Mouse (Mus musculus) testis, postnatal 10 days (tissue): ENCODE measurements around the gene Pdap1.
"Not testable (repeated sequence)": the region's sequence is repeated elsewhere in the genome, so short reads cannot be mapped to it uniquely, and the experiment has no call there.

Experiments
- DNase-seq: peaks from one replicate; pipeline ENCODE4 v3.0.0; 2021; ENCODE audit warnings: low spot score

The Pdap1 gene

DNA sequence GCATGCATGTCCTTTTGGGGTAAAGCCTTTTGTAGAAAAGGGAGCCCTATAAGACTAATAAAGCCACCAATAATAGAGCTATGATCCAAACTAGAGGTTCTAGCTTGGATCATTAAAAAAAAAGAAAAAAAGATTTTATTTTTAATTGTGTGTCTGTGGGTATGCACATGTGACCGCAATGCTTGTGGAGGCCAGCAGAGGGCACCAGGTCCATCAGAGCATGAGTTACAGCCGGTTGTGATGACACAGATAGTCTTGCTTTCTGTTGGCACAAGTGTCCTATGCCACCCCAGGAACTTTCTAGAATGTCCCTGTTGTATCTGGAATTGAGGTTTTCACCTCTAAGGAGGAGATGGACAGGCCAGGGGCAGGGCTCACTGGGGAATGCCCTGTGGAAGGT is 20.7 kb downstream of the Pdap1 start:
- no peak for DNase-seq

DNA sequence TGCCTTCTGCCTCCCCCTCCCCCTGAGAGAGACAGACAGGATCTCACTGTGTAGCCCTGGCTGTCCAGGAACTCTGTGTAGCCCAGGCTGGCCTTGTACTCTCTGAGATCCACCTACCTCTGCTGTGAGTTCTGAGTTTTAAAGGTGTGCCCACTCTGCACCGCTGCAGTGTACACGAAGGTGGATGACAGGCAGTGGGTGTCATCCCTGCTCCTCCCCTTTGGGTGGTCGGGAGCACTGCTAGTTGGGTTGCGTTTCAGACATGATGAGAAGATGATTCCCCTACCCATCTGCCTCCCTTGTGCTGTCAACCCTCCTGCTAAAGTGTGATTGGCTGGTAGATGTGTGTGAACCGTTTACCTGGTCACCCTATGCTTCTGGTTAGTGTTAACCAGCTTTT is 21.6 kb downstream of the Pdap1 start:
- no peak for DNase-seq

DNA sequence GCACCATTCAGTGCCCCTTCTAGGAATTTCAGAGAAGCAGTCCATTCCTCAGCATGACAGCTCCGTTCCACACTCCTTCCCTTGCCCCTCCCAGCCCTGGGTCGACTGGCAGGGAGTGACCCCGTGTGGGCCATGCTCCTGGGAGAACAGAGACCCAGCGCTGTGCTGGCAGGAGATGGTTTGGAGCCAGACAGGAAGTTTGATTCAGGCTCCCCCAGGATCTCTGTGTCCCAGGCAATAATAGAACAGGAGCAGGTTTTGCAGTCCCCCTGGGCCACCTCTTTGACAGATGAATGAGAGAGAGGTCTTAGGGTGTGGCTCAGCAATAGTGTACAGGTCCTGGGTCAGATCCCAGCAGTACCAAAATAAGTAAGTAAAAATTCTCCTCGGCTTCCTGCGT is 22.0 kb downstream of the Pdap1 start:
- DNase-seq = no peak

DNA sequence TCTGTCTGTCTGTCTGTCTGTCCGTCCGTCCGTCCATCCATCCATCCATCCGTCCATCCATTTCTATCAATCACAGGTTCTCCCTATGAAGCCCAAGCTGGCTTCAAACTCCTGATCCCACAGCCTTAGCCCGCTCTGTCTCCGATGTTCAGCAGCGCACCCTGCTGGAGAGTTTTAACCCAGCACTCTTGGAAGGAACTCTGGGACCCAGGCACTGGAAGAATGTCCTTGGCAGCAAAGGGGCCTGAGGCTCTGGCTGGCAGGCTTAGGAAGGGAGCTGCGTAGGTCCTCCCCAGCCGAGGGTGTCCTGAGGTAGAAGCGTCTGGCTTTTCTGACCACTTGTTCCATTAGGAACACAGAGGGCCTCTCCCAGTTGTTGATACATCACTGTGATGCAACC is 23.1 kb downstream of the Pdap1 start:
- DNase-seq = peak; percentile 90

DNA sequence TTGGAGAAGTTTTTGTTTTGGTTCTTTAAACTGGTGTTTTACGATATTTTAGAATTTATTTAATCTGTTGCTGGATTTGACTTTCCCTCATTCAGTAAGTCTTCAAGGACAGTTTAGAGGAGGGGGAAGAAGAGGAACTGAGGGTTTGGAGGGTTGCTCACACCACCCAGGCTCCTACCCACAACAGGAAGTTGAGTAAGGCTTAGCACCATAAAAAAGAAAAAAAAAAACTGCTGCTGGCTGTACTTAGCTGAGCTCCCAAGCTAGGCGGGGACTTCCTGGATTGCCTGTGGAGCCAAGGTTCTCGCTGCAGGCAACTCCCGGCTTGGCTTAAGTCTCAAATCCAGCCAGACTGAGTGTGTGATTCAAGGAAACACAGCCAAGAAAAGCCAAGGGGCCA is 23.7 kb downstream of the Pdap1 start:
- DNase-seq = no peak

DNA sequence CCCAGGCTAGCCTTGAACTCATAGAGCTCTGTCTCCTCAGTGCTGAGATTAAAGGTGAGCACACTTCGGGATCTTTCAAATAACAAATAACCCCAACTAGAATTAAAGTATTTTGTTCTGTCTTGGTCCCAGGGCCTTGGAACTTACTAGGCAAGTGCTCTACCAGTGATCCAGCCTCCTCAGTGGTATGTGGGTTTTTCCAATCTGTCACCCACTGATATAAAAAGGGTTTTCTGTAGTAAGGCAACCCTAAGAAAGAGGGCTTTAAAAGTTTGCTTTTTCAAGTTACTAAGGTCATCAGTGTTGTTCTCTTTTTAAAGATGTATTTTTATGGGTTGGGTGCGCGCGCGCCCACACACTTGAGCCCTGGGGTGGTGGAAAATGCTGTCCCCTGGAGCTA is 24.3 kb downstream of the Pdap1 start:
- DNase-seq = no peak

DNA sequence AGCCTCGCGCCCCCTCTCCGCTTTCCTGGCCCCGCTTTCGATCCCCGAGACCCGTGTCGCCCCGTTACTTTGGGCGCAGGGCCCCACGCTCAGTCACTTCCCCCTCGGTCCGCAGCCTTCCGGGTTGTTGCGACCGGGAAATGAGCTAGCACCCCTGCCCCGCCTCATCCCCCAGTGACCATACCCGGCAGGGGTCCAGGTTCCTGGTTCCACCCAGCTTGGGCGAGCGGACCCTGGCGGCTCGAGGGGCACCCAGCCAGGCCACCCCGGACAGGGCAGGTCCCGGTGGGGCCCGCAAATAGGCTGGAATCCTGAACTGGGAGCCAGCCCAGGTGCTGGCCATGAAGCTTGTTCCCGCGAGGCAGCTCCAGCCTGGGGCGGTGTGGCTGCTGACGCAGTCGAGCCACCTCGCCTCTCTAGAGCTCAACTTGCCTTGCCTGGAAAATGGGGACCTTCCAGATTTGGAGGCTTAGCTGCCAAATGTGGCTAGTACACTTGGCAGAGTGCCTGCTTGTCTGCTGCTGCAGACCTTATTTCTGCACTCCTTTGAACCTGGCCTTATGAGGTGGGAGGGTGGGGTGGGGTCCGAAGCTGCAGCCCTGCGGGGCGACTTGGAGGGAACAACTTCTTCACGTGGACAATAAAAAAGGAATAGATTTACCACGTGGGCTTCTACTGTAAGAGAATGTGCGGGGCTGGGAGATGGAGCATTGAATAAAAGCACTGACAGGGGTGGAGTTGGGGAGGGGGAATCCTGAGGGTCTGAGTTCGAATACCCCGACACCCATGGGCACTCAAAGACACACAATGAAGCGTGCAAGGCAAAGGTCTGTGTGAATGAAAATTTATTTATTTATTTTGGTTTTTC is 25.2 kb downstream of the Pdap1 start:
- DNase-seq = peak; percentile 79

DNA sequence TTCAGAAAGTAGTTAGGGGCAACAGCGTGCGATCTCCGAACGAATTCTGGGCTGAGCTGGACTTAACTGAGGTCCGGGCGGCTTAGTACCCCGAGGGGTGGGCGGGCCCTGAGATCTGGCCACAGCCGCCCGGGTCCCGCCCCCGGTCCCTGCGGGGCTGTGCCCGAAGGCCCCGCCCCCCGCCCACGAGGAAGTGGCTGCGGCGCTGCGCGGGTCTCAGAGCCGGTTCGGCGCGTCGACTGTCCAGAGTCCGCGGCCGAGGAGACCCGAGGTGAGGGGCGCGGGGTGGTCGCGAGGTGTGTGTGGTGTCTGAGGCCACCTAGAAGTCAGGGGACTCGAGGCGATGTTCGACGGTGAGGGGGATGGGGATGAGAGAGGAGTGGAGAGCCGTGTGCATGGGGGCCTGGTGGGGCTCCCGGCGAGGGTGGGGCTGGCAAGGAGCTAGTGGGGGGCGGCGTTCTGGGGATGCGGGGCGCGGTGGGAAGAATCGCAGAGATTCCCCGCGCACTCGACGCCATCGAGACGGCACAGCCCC is 25.9 kb downstream of the Pdap1 start, which contains the start of gene Arpc1b:
Gene Arpc1b (plus strand): TSS at position 145 of the 535 bp plus-strand sequence.
- peak; percentile 90 for DNase-seq

DNA sequence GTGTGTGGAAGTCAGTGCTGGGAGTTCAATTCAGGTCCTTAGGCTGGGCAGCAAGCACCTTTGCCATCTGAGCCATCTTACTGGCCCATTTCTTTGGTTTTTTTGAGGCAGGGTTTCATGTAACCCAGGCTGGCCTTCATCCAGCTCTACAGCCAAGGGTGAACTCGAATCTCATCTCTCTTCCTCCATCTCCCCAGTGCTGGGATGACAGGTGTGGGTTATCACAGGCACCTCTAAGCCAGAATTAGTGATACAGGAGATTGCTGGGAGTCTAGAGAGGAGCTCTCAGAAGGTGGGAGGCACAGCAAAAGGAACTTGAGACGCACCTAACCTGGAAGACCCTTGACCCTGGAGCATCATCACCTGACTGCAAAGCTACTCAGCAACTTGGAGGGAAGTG is 26.6 kb downstream of the Pdap1 start:
- no peak for DNase-seq

DNA sequence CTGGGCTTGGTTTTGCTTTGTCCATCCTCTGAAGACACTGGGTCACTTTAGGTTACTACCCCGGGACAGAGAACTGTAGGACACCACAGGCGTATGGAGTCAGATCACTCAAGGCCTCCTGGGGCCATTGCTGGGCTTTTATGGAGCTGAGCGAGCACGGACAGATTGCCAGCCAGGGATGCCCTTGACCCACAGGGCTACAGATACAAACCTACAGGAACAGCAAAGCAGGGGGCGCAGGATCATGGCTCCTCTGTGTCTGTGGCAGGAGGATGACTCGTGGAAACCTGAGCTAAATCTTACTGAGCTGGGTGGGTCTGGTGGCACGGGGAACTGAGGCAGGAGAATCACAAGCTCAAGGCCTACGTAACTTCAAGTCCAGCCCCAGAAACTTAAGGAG is 27.5 kb downstream of the Pdap1 start:
- DNase-seq = no peak

DNA sequence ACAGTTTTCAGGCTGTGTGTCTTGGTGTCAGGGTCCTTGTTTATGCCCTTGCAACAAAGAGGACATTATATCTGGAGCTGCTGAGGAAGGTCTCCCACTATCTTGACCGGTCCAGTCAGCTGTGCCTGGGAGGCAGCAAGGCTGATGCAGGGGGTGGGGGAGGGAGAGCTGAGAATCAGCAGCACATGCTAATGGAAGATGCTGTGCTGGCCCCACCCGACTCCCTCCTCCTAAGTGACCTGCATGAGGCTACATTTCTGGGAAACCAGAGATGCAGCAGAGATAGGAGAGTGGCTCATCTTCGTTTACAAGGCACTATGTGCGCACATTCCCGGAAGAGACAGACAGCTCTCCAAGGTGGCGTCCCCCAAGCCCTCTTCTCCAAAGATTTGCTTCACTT is 29.6 kb downstream of the Pdap1 start:
- DNase-seq = peak; percentile 51

DNA sequence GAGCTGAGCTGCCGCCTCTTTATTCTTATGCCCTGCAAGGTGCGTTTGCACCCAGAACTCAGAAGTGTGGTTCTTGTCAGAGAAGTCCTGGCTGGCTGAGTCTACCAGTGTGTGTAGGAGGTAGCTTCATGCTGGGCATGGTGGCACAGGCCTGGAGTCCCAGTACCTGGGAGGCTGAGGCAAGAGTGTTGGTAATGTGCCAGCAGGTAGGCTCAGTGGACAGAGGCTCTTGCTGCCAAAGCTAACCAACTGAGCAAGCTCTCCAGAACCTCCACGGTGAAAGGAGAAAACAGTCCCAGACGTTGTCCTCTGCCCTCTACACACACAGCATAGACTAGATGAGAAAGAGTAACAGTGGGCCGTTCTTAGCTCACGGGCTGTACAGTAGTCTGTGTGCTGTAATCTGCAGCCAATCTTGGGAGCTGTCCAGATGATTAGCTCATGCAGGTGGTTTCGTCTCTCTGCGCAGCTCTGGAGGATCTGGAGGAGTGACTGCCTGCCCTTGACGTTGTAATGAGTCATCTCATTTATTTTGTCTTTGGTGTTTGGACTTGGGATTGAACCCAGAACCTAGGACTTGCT is 34.3 kb downstream of the Pdap1 start:
- peak; percentile 45 for DNase-seq

DNA sequence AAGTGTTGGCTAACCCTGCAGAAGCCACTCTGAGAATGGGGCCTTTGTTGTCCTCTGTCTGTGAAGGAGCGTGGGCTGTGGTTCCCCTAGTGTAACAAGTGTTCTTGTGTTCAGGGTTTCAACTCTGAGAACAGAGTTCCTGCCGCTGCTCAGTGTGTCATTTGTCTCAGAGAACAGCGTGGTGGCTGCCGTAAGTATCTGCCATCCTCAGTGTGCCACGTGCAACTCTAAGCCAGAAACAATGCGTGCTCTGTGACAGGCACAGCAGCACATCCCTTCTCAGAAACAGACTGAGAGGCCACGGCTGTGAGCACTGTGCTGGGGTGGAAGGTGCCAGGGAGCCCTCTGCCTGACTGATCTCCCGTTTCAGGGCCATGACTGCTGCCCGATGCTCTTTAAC is 35.7 kb downstream of the Pdap1 start:
- DNase-seq = peak; percentile 58

DNA sequence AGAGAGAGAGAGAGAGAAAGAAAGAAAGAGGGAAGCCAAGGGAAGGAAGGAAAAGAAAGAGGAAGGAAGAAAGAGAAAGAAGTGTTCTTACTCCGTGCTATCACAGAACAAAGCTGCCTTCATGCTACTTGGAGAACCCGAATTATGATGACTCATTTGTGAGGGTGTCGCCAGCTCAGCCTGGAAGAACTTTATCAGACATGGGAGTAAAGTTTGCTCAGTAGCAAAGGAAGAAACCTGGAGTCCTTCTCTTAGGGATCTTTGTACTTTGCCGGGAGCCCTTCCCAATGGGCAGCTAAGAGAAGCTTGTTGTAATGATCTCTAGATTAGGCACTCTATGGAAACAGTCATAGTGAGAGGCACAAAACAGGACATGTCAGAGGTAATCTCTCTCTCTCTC is 37.3 kb downstream of the Pdap1 start:
- DNase-seq = no peak

DNA sequence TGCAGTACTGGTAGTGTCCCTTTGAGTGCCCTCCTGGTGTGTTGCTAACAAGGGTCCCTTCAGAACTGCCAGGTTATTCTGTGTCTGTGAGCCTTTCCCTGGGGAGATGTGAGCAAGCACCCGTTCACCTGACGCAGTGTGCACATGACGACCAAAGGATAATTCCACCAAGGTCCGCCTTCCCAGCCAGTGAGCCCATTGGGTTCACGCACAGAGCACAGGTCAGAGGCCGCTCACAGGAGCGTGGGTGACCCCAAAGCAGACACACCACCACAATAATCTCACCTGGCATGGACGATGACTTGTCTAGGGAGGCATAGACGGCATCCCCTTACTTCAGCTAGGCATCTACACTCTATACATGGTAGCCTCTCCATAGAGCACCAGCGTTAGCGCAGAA is 38.6 kb downstream of the Pdap1 start:
- not testable (repeated sequence) for DNase-seq

DNA sequence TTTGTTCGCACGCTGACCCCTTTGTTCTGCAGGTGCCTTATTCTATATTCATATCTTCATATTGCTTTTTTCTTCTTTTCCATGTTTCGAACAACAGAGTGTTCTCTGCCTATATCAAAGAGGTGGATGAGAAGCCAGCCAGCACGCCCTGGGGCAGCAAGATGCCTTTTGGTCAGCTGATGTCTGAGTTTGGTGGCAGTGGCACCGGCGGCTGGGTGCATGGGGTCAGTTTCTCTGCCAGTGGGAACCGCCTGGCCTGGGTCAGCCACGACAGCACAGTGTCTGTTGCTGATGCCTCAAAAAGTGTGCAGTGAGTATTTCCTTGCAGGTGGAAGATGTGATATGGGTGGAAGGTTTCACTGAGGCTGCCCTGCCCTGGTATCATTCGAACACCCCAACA is 39.1 kb downstream of the Pdap1 start:
- peak; percentile 53 for DNase-seq

DNA sequence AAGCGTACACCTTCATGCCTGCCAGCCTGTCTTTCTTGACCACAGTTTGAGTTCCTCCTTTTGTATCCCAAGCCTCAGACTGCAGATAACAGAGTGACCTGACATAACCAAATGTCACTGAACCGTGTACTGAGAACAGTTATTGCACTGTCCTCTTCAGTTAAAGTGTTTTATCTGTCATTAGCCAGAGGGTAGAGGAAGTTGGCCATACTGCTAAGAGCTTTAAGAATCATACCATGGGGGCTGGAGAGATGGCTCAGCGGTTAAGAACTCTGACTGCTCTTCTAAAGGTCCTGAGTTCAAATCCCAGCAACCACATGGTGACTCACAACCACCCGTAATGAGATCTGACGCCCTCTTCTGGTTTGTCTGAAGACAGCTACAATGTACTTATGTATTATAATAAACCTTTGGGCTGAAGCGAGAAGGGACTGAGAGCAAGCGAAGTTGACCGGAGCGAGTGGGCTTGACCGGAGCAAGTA is 41.7 kb downstream of the Pdap1 start:
- no peak for DNase-seq

DNA sequence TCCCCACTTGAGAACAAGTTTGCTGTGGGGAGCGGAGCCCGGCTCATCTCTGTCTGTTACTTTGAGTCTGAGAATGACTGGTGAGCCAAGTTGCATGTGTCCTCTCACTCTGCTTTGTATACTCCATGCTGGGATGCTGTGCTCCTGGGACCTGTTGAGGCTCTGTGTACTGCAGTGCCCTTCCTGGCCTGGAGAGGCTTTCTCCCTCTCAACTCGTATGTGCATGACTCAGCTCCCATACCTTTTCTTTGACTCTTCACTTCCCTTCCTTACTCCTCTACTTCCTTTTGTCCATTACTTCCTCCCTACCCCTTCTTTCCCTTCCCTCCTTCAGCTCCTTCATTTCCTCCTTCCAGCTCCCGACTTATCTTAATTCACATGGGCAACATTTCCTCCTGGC is 43.8 kb downstream of the Pdap1 start:
- no peak for DNase-seq

DNA sequence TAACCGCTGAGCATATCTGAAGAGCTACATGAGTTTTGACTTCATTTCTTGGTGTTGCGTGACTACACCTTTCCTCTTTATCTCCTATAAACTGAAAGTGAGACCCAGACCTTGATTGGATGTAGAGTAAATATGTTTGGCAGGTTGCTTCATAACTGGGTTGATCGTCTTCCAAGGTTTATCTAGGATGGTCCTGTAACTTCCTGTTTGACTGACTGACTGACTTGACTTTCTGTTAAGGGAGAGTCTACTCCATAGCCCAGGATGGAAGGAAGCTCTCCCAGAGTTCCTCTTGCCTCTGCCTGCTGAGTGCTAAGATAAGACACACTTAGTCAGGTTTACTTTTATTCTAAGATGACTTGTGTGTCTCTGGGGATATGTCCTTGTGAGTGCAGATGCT is 50.2 kb downstream of the Pdap1 start:
- DNase-seq = no peak

DNA sequence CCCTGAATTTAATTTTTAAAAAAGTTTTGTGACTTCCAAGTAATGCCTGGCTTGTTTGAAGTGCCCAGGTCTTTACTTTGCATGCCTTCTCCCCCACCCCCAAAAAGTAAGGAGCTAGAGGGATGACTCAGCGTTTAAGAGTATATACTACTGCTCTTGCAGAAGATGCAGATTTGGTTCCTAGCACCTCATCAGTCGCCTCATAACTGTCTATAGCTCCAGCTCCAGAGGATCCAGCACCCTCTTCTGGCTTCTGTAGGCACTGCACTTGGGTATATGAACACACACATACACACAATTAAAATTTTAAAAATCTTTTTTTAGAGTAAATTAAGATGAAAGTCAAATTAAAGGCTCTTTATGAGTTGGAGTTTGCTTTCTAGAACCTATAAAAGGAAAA is 51.9 kb downstream of the Pdap1 start:
- DNase-seq = no peak

DNA sequence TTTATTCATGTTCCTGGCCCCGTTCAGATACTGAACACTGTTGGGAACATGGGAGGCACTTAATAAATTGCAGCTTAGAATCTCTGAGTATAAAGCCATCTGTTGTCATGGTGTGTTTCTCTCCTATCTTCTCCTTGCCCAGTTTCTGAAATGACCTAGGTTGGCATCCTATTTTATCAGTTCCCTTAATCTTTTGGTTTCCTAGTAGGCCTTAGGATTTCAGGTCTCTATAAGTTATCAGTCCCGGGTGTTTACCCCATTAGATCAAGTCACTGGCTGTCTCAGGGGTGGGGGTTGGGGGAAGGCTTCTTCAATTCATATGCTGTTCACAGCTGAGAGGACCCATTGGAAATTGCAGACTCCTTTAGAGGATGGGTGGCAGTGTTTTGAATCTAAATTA is 55.2 kb downstream of the Pdap1 start:
- DNase-seq = no peak

DNA sequence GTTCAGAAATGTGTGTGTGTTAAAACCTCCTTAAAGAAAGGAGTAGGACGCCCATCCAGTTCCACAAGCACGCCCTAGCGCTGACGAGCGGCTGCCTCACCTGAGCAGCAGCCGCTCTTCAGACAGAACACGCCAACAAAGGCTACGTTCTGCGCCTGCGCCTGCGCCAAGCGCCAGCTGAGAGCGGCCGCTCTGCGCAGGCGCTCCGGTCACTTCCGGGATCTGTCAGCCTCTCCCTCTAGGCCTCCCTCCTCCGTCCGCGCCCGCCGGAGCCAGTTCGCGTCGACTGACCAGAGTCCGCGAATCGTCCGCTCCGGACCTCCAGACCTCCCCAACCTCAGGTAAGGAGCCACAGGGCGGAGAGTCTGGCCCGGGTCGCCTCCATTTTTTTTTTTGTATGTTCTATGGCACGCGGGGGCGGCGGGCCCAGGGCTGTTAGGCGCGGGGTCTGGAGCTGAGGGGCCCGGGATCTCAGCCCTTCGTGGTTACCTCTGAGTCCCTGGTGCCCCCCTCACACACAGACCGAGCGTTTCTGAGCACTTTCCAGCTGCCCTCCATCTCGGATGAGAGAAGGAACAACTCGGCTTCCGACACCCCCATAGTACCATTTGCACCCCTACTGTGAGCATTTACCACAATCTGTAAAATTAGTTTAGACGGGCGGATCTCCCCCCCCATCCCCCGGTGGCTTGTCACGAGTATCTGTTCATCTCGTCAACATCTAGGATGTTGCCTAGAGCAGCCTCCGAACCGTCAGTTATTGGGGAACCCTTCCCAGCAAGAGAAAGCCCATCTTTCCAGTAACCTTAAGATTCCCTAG is 56.2 kb downstream of the Pdap1 start, which contains the start of the genes Arpc1a and Kpna7:
Gene Arpc1a (plus strand): TSS at position 199 of the 820 bp plus-strand sequence.
Gene Kpna7 (minus strand): TSS at position 399 of the 820 bp plus-strand sequence.
- peak; percentile 96 for DNase-seq
